Mouse (Mus musculus) embryonic fibroblast, embryonic 13.5 days (primary cell): ENCODE measurements around the gene Trp53rkb. TPM values are rescaled to one million over a fixed set of nuclear protein-coding genes. Genes with fewer than 3 reads are reported as not detected.
A peak's percentile ranks its signal among the peaks of the same experiment; 100 is the strongest.
"Not testable (repeated sequence)": the region's sequence is repeated elsewhere in the genome, so short reads cannot be mapped to it uniquely, and the experiment has no call there.

Experiments
- H3K27ac ChIP-seq: 2 replicates; pipeline ENCODE4 v1.5.1; 2012; ENCODE audit warnings: low read length, control low read depth, inconsistent platforms; ENCODE audit not compliant: insufficient read depth
- H3K4me1 ChIP-seq: 2 replicates; pipeline ENCODE4 v1.6.1; 2011; ENCODE audit warnings: low read length; ENCODE audit not compliant: control insufficient read depth, insufficient read depth
- H3K4me3 ChIP-seq: 2 replicates; pipeline ENCODE4 v1.5.1; 2011; ENCODE audit warnings: mild to moderate bottlenecking, control low read depth, low read length; ENCODE audit not compliant: insufficient read depth
- CTCF ChIP-seq: IDR thresholded peaks from 2 replicates; pipeline ENCODE4 v1.5.1; 2011; ENCODE audit warnings: mild to moderate bottlenecking, control low read depth, low read length, moderate library complexity, borderline replicate concordance; ENCODE audit not compliant: insufficient read depth
- POLR2A ChIP-seq: IDR thresholded peaks from 2 replicates; pipeline ENCODE4 v1.6.1; 2011; ENCODE audit warnings: low read depth, mild to moderate bottlenecking, control low read depth, low read length, moderate library complexity
- polyA plus RNA-seq: library from polyadenylated mRNA; stranded (reverse); fragments of >200 nt; gene quantifications from 2 replicates; pipeline ENCODE4 v1.2.4, GENCODE M21; 2011; ENCODE audit warnings: low read depth; ENCODE audit not compliant: missing spikeins, insufficient read length

The Trp53rkb gene
- polyA plus RNA-seq, 1 experiment, result 1.3 TPM

DNA sequence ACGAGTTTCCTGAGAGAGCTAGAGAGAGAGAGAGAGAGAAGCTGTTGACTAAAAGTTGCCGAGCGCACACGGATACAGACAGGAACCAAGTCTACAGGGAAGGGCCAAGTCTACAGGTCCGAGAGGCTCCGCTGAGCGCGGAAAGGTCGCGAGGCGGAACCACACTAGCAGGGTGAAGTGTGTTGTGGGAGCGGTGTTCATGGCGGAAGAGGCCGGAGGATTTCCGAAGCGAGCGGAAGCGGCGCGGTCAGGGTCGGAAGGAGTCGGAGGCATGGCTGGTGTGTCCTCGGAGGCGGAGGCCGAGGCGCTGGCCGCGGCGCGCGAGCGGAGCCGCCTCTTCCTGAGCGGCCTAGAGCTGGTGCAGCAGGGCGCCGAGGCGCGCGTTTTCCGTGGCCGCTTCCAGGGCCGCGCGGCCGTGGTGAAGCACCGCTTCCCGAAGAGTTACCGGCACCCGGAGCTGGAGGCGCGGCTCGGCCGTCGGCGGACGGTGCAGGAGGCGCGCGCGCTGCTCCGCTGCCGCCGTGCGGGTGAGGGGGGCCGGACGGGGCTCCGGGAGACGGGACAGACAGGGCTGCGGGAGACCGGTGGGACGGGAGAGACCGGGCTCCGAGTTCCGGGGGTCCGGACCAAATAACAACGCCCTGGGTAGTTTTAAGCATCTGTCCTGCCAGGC lies 1.3 kb downstream of the Trp53rkb start:
- TF ChIP-seq POLR2A, result peak; percentile 76
- Histone ChIP-seq H3K4me3 (peak overlapping the region; percentile 52), H3K27ac (0 out of 2 replicates have a peak overlapping the region, but pooled peaks have one; percentile 11)
- not testable (repeated sequence) for H3K4me1 ChIP-seq

DNA sequence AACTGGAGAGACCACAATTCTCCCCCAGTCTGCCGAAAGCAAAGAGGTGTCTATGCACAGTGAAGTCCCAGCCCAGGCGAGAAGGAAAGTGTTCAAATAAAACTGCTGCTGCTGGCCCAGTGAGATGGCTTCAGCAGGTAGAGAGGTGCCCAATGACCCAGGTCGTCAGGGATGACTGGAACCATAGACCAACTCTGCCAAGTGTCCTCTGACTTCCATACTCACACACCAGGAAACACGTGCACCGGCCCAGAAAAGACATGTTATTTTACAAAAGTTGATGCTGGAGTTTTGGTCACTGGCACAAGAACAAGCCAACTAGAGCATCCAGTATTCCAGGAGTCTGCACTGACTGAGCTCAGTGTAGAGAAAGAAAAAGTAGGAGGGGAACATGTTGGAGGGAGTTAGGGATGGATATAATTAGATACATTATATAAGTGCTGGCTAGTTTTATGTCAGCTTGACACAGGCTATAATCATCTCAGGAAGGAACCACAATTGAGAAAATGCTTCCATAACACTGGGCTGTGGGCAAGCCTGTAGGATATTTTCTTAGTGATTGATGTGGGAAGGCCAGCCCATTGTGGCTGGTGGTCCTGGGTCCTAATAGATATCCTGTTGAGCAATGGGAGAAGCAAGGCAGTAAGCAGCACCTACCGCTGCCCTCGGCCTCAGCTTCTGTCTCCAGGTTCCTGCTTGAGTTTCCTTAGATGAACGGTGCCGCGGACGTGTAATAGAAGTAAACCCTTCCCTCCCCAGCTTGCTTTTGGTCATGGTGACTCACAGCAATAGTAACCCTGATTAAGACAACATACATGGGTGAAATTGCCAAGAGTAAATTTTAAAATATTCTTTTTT lies 7.5 kb downstream of the Trp53rkb start:
- TF ChIP-seq CTCF (no peak), POLR2A (no peak)
- H3K27ac ChIP-seq, result no peak overlapping the region

GRCm38 (mm10) chr2:166800473-166800857 lies 8.1 kb downstream of the Trp53rkb start:
- H3K4me3 ChIP-seq, result no peak overlapping the region
- no peak overlapping the region for H3K27ac ChIP-seq
- TF ChIP-seq CTCF (no peak), POLR2A (no peak)
- H3K4me1 ChIP-seq, result no peaks in the 10 kb centered on the region

More for the DNA sequence above, 7.5 kb downstream of the Trp53rkb start:
- H3K4me3 ChIP-seq, result no peak overlapping the region
- H3K4me1 ChIP-seq, result no peaks in the 10 kb centered on the region

DNA sequence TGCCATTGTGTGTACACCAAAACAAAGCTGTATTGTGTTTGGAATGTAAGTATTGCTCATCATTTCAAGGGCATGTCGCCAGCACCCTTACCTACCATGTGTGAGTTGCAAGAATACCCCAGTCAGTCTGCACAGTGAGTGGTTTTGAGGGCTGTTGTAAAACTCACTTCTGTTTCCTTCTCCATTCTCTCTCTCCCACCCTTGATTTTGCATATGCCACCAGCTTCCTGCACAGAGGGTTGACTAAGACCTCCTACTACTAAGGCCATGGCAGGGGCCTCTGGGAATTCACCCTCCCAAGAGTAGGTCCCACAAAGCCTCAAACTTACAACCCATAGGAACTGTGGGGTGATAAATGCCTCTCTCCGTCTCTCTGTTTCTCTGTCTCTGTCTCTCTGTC lies 9.1 kb downstream of the Trp53rkb start:
- H3K4me1 ChIP-seq, result no peaks in the 10 kb centered on the region
- no peak overlapping the region for H3K27ac ChIP-seq
- TF ChIP-seq CTCF (no peak), POLR2A (no peak)
- H3K4me3 ChIP-seq, result no peak overlapping the region

- Histone ChIP-seq H3K27ac (no peak overlapping the region), H3K4me3 (no peak overlapping the region)
Observed at GRCm38 (mm10) chr2:166803298-166803697, 11.0 kb downstream of the Trp53rkb start.

DNA sequence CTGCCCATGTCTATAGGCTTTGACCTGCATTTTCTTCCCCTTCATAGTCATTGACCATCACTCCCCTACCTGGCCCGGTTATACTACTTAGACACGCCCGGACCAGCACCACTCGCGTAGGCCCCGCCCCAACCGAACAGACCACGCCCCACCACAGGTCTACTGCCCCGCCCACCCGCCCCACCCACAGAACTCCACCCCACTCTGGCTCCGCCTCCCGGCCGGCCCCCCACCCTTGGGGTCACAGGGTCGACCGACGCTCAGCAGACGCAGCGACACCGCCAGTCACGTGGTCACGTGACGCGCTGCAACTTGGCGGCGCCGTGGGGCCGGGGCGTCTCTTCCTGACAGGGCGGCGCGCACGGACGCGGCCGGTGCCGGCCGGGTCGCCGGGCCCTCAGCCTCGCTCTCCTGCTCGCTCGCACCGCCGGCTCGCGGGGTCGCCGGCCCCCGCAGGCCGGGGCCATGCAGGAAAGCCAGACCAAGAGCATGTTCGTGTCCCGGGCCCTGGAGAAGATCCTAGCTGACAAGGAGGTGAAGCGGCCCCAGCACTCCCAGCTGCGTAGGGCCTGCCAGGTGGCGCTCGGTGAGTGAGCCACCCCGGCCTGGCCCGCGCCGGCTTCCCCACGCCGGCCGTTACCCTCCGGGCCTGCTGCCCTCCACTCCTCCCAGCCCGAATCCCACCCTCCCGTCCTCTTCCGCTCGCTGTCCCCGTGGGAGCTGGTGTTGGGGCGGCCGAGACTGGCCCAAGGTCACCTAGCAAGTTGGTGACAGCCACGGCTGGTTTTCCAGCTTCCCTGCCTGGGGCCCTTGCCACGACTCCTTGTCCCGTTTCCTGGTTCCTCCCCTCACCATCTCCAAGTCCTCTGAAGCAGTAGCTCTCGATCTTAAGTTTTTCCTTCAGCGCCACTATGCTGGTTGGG lies 13.2 kb downstream of the Trp53rkb start, which contains the start of gene Arfgef2:
Gene Arfgef2 (plus strand): TSS at position 339 of the 923 bp plus-strand sequence.
- H3K4me3 ChIP-seq, result peak within 1 kb of the TSS; percentile 94
- H3K4me1 ChIP-seq, result peaks cover 14% of the 10 kb centered on the region
- peak; percentile 78 for TF ChIP-seq POLR2A
- no peak for TF ChIP-seq CTCF
- H3K27ac ChIP-seq, result peak within 1 kb of the TSS; percentile 56

More at GRCm38 (mm10) chr2:166803298-166803697, 11.0 kb downstream of the Trp53rkb start:
- TF ChIP-seq CTCF (no peak), POLR2A (no peak)
- peaks cover 10% of the 10 kb centered on the region for H3K4me1 ChIP-seq

DNA sequence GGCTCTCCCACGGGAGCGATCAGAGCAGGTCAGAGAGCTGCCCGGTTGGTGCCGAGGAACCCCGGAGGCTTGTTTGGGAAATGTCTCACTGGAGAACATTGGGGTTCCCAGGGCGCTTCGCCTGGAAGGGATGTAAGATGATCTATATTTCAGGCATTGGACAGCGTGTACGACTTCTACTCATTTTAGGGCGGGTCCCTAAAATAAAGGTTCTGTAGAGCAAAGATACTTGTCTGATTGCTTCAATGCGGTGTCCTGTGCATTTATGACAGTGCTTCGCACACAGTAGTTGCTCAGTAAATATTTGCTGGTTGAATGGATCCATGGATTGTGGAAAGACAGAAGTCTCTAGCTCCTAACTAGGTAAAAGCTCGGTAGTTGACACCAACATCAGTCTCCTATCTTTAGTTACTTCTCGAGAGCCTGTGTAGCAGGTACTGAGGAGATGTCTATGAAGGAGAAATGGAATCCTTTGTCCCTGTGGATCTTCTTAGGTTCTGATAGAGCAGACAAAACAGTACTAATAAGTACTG lies 13.9 kb downstream of the Trp53rkb start:
- Histone ChIP-seq H3K4me1 (peaks cover 14% of the 10 kb centered on the region), H3K4me3 (peak overlapping the region; percentile 94), H3K27ac (peak overlapping the region; percentile 56; the same call in 1 of the 2 replicates)
- TF ChIP-seq POLR2A, result 0 out of 2 replicates have a peak, but pooled peaks have one; percentile 15
- no peak for TF ChIP-seq CTCF

DNA sequence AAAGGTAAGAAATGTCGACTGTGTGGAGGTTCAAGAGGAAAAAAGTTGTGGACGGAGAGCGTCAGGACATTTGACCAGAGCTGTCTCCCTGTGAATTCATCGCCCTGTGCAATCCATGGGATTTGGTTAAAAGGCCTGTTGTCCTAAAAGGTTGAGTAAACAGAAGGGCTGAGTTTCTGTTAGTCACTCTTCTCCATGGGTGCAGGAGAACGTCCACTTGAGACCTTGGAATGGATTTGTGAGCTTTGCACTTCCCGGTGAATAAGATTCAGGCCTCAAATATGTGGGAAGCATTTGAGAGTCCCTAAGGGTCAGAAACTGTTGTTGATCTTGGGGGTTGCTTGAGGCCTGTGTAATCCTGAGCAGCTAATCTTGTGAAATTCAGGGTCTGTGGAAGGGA lies 14.5 kb downstream of the Trp53rkb start:
- Histone ChIP-seq H3K4me3 (peak overlapping the region; percentile 94), H3K4me1 (peaks cover 14% of the 10 kb centered on the region), H3K27ac (peak overlapping the region; percentile 56; the same call in 1 of the 2 replicates)
- TF ChIP-seq POLR2A (no peak), CTCF (no peak)

- Histone ChIP-seq H3K4me3 (no peak overlapping the region), H3K4me1 (peaks cover 14% of the 10 kb centered on the region), H3K27ac (no peak overlapping the region)
- TF ChIP-seq CTCF, result no peak
- TF ChIP-seq POLR2A, result no peak
Observed at GRCm38 (mm10) chr2:166809499-166809898, 17.2 kb downstream of the Trp53rkb start.
